17 mouse cellular contexts compared by ENCODE assay signal in genomic region chr5:111390911-111391310, GRCm38 (mm10). TPM values are rescaled to one million over a fixed set of nuclear protein-coding genes. Genes with fewer than 3 reads are reported as not detected.
DNase-seq lines count a peak whose midpoint lies in the region; TF ChIP-seq lines count a peak whose summit lies in the region.
"Had no signal": no experiment of that assay in that cellular context is flagged by ENCODE, and none has a peak within 500 bp of the region (broad histone marks: within the 10 kb centered on the region; RNA-seq: fewer than 3 reads in every experiment).

No protein-coding gene starts in this region.

- intact Hi-C loops in heart, postnatal 10 days (cut with DNase I): no loop called here

- TF ChIP-seq POLR2A in MEL (IDR thresholded peaks at IDR 0.05; ENCODE audit: control insufficient read depth in 1 of 2, insufficient read depth in 1 of 2, low read depth in 1 of 2, low read length in 2 of 2, poor library complexity in 1 of 2): no peak

- H3K4me1 ChIP-seq in MEL (ENCODE audit: control insufficient read depth in 1 of 2, insufficient read depth in 2 of 2, low read length in 2 of 2): no peaks in the 10 kb centered on the region

- no peaks in the 10 kb centered on the region for H3K79me2 ChIP-seq in MEL (ENCODE audit: control insufficient read depth, insufficient read depth, low read length, poor library complexity)

- H3K4me3 ChIP-seq in MEL (ENCODE audit: control insufficient read depth in 1 of 2, insufficient read depth in 1 of 2, low read depth in 2 of 2, low read length in 2 of 2): no peak overlapping the region
- H3K4me3 ChIP-seq: embryonic facial prominence, embryonic 12.5 days; embryonic facial prominence, embryonic 15.5 days; hindbrain, embryonic 12.5 days; hindbrain, embryonic 15.5 days had no signal

- no peak overlapping the region for H3K9ac ChIP-seq in MEL (ENCODE audit: control insufficient read depth, low read depth, low read length, poor library complexity, severe bottlenecking)
- H3K9ac ChIP-seq: embryonic facial prominence, embryonic 12.5 days; embryonic facial prominence, embryonic 15.5 days; forebrain, postnatal 0 days; hindbrain, embryonic 12.5 days; hindbrain, embryonic 15.5 days had no signal

- H3K27me3 ChIP-seq in MEL (ENCODE audit: control insufficient read depth in 1 of 2, insufficient read depth in 2 of 2, low read length in 2 of 2): no peaks in the 10 kb centered on the region
- H3K27me3 ChIP-seq: embryonic facial prominence, embryonic 12.5 days; embryonic facial prominence, embryonic 15.5 days; hindbrain, embryonic 12.5 days; hindbrain, embryonic 15.5 days; Patski had no signal

- no peaks in the 10 kb centered on the region for H3K9me3 ChIP-seq in MEL (replicated peaks; ENCODE audit: insufficient read depth, low read length)
- H3K9me3 ChIP-seq: embryonic facial prominence, embryonic 12.5 days; embryonic facial prominence, embryonic 15.5 days; hindbrain, embryonic 12.5 days; hindbrain, embryonic 15.5 days had no signal

- peak; percentile 31 for DNase-seq in adrenal gland, postnatal 10 days
- no peak for DNase-seq in adrenal gland, postnatal 14 days
- DNase-seq in heart, adult 11 months: peak; percentile 80
- no peak for DNase-seq in heart, postnatal 10 days
- peak; percentile 47 for DNase-seq in right cerebral cortex, postnatal 4 days
- DNase-seq in right cerebral cortex, adult 18-20 months: no peak
- DNase-seq in MEL (ENCODE audit: low read depth, low spot score): no peak
- DNase-seq: cerebellum, adult 11 months; cerebellum, adult 2 months; cerebellum, adult 9-11 months; forebrain, postnatal 0 days; gastrocnemius, postnatal 36 days had no signal

- TF ChIP-seq CTCF in MEL (IDR thresholded peaks at IDR 0.05 in 2 of 3, conservative IDR thresholded peaks at IDR 0.05 in 1 of 3; ENCODE audit: control insufficient read depth in 1 of 3, insufficient read depth in 1 of 3, low read depth in 2 of 3, low read length in 3 of 3, poor library complexity in 1 of 3, severe bottlenecking in 1 of 3): no peak

- TF ChIP-seq EP300 in MEL (IDR thresholded peaks at IDR 0.05; ENCODE audit: low read depth in 1 of 2, low read length in 2 of 2): no peak

- no peak overlapping the region for H3K27ac ChIP-seq in MEL (ENCODE audit: control insufficient read depth, low read depth, low read length)
- H3K27ac ChIP-seq: embryonic facial prominence, embryonic 12.5 days; embryonic facial prominence, embryonic 15.5 days; hindbrain, embryonic 12.5 days; hindbrain, embryonic 15.5 days had no signal

- no peak for TF ChIP-seq RAD21 in MEL (IDR thresholded peaks at IDR 0.05; ENCODE audit: low read depth, low read length)

- H3K36me3 ChIP-seq in MEL (ENCODE audit: control insufficient read depth in 1 of 2, insufficient read depth in 2 of 2, low read length in 2 of 2): peaks cover 0 to 4% of the 10 kb centered on the region in 2 experiments; a peak in 1 of 4 replicates

TF ChIP-seq in MEL, 35 proteins besides CTCF, POLR2A, EP300 and RAD21:
- TF ChIP-seq USF2 (IDR thresholded peaks at IDR 0.05; ENCODE audit: borderline replicate concordance in 1 of 2, insufficient read depth in 1 of 2, low read depth in 1 of 2, low read length in 2 of 2) (no peak), CHD2 (IDR thresholded peaks at IDR 0.05; ENCODE audit: low read length) (no peak), SIN3A (IDR thresholded peaks at IDR 0.05; ENCODE audit: low read length) (no peak), E2F4 (IDR thresholded peaks at IDR 0.05; ENCODE audit: borderline replicate concordance, low read depth, low read length) (no peak), TAL1 (IDR thresholded peaks at IDR 0.05; ENCODE audit: low read length) (no peak), SMC3 (IDR thresholded peaks at IDR 0.05; ENCODE audit: low read depth, low read length) (0 out of 2 replicates have a peak, but pooled peaks have one; percentile 0), MEF2A (IDR thresholded peaks at IDR 0.05; ENCODE audit: extremely low read depth, insufficient replicate concordance, low read depth, low read length, poor library complexity, severe bottlenecking) (no peak), POLR2AphosphoS2 (IDR thresholded peaks at IDR 0.05; ENCODE audit: low read length) (no peak)

RNA-seq across cellular contexts. Expression of gene Mn1, which starts 26.3 kb away (rescaled TPM):
- total RNA-seq in adrenal gland, postnatal 10 days (2021): 1 to 10 TPM; 6.4 to 8.5 TPM
- 4.6 and 5.1 TPM in 2 replicates for total RNA-seq in adrenal gland, postnatal 14 days (2021)
- 10 to 100 TPM; 17.5 to 18.9 TPM for total RNA-seq in heart, postnatal 10 days (2021)
- not detected in 2 replicates for total RNA-seq in MEL (2012; rRNA removed)
- polyA plus RNA-seq in MEL (2012; ENCODE audit: insufficient read depth in 1 of 2, insufficient read length in 2 of 2, low read depth in 1 of 2, low replicate concordance in 2 of 2, missing spikeins in 1 of 2): not detected

Comparison
In these comparisons a context has a peak if more than half of its experiments do, and no peak if none do; other contexts are left out.
1. DNase-seq: peak in adrenal gland, postnatal 10 days (single experiment), heart, adult 11 months (single experiment) and right cerebral cortex, postnatal 4 days (single experiment); none in adrenal gland, postnatal 14 days (single experiment), heart, postnatal 10 days (0 of 2), right cerebral cortex, adult 18-20 months (single experiment) and MEL (single experiment).